Mouse (Mus musculus): ENCODE results near the gene Krt12.

Krt12 gene

GRCm38 (mm10) chr11:99422159-99422558 lies at the start of gene Krt12:
Gene Krt12 (minus strand): TSS chr11:99422259.
- no peak for DNase-seq

- DNase-seq, result peak; percentile 21
Observed at GRCm38 (mm10) chr11:99469228-99469627, 47.2 kb upstream of the Krt12 start.

GRCm38 (mm10) chr11:99468566-99468965 lies 46.5 kb upstream of the Krt12 start:
- peak; percentile 13 for DNase-seq

- DNase-seq, result no peak
Observed at GRCm38 (mm10) chr11:99466316-99466715, 44.3 kb upstream of the Krt12 start.

DNA sequence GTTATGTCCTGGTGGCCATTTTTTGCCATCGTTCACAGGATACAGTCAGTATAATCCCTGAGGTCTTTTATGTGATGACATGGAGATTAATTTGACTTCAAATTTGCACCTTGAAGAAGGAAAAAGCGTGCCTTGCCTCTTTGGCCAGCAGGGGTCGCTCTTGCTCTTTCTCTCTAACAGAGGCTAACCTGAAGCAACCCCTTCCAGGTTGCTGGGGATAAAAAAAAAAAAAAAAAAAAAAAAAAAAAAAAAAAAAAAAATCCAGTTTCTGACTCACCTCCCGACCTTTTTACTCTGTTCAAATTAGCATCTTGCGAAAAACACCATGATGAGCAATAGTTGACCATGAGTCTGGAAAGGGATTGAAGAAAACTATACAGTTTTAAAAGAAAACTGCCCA lies 42.8 kb upstream of the Krt12 start:
- DNase-seq, result peak; percentile 85

DNA sequence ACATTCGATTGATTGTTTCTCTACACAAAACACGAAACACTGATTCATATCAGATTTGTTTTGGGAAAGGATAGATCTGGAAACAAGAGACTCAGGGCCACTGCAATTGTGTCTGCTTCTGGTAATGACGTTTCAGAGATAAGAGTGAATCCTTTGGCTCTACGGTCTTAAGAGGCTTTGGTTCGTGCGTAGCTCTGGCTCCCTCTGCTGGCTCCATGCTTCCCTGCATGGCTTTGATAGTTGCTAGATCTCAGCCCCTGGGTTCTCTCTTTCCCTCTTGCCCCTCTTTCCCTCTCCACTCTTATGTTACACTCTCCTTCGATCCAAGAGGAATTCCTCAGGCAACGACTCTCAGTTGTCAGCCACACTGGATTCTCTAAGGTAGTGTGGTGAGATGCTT lies 41.1 kb upstream of the Krt12 start:
- peak; percentile 65 for DNase-seq

GRCm38 (mm10) chr11:99461736-99462135 lies 39.7 kb upstream of the Krt12 start:
- DNase-seq, result no peak

- no peak for DNase-seq
Observed at GRCm38 (mm10) chr11:99458887-99459286, 36.8 kb upstream of the Krt12 start.

GRCm38 (mm10) chr11:99454759-99455158 lies 32.7 kb upstream of the Krt12 start:
- DNase-seq, result no peak

- DNase-seq, result no peak
Observed at GRCm38 (mm10) chr11:99454044-99454443, 32.0 kb upstream of the Krt12 start.

GRCm38 (mm10) chr11:99448769-99449168 lies 26.7 kb upstream of the Krt12 start:
- DNase-seq, result no peak

DNA sequence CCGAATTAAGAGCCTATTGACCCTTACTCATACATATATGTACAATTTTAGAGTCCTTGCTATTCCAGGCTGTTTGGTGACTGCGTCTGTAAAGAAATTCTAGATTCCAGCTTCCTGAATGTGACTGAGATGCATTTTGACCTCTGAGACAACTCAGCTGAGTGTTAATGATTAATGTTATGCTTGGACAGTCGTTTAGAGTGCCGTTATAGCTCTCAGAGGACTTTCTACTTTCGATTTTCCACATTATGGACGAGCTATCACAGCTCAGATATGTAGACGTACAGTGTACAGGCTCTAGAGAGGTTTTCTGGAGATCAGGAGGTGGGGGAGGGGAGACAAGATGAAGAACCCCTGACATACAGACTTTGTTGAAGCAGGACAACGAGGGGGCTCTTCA lies 19.2 kb upstream of the Krt12 start:
- no peak for DNase-seq

DNA sequence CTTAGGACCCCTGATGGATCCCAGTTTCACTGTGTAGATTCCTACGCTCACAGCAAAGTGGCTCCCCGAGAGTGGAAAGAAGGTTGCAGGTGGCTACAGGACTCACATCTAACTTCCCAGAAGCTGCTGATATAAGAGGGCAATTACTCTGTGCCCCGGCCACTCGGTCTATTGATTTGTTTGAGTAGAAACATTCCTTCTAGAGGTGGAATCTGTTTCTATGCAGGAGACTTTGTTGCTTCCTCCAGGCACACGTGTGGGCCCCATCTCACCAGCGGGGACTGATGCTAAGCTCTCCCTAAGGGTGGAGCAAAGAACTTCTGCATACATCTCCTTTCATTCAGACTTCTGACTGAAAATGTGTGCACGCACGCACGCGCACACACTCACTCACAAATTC lies 17.4 kb upstream of the Krt12 start:
- DNase-seq, result no peak

GRCm38 (mm10) chr11:99437972-99438371 lies 15.9 kb upstream of the Krt12 start, which contains the start of gene Krt20:
Gene Krt20 (minus strand): TSS chr11:99438150.
- no peak for DNase-seq

DNA sequence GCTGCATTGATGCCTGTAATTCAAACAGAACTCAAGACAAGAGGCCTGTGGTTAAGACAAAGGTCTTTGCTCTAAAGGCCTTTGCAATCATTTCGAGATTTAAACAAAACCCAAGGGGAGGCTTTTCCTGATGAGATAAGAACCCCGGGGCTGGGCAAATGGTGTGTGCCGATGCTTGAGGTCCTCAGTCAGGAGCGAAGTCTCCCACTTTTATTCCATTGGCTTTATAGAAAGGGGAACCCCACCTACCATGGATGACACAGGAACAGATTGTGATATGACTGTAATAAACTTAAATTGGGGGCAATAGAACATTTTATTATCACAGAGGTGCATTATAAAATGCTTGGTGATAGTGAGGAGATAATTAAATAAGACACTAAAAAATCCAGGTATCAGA lies 14.6 kb upstream of the Krt12 start:
- DNase-seq, result no peak

- peak; percentile 30 for DNase-seq
Observed at GRCm38 (mm10) chr11:99430670-99431069, 8.6 kb upstream of the Krt12 start.

- DNase-seq, result no peak
Observed at GRCm38 (mm10) chr11:99420586-99420985, 1.5 kb downstream of the Krt12 start.

DNA sequence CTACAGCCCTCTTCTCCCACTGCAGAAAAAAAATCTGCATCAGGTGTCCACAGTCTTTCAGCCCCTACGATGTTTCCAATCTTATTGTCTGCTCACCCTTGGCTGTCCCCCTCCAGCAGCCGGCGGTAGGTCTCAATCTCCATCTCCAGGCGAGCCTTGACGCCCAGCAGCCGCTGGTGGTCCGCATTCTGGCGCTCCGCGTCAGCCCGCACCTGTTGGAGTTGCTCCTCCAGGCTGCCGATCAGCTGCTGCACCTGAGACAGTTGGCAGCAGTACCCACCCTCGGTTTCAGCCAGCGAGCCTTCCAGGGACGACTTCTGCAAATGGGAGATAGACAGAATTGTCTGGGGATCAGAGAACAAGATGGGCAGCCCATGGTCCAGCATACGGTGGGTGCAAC lies 4.2 kb downstream of the Krt12 start:
- no peak for DNase-seq

- no peak for DNase-seq
Observed at GRCm38 (mm10) chr11:99416902-99417301, 5.2 kb downstream of the Krt12 start.

- no peak for DNase-seq
Observed at GRCm38 (mm10) chr11:99414463-99415147, 7.5 kb downstream of the Krt12 start.

DNA sequence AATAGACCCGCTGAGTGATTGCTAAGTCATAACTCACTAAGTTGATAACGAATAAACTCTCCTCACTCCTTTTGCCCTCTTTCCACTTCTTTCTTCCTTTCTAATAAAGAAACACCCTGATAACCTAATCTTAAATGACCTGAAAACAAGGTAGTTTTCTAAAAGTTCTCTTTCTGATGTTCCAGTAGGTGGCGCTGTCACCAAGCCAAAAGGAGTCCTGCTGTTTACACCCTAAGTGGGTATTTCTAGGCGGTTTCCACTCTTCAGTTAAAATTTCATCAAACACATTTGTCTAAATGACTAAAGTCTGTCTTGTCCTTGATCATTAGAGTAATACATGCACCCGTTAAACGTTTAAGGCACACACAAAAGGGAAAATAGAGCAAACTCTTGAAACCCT lies 8.8 kb downstream of the Krt12 start:
- peak; percentile 38 for DNase-seq

- peak; percentile 4 for DNase-seq
Observed at GRCm38 (mm10) chr11:99406186-99406585, 15.9 kb downstream of the Krt12 start.

DNA sequence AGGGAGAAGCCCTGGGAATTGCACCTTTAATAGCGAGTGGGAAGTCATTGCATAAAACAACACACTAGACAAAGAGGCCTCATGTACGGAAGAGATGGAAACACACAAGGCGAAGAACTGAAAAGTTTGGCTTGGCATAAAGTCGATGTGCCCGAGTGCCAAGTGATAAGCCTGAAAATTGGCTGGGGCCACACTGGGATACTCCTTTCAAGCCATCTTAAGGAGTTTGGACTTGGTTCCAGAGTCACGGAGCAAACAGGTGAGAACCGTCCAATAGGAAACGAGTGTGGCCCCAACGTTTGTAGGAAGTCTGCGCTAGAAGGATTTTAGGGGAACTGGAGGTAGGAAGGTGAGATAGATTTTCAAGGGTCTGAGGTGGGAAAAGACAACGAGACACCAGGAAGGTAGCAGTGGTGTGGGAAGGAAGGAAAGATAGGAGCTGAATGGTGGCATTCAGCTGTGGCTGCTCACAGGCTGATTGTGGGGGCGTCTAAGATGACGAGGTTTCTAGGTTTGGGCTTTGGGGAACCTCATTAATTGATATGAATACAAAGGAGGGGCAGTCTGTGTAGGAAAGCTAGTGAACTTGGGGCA lies 22.0 kb downstream of the Krt12 start:
- no peak for DNase-seq

GRCm38 (mm10) chr11:99398832-99399231 lies 23.2 kb downstream of the Krt12 start:
- DNase-seq, result no peak

DNA sequence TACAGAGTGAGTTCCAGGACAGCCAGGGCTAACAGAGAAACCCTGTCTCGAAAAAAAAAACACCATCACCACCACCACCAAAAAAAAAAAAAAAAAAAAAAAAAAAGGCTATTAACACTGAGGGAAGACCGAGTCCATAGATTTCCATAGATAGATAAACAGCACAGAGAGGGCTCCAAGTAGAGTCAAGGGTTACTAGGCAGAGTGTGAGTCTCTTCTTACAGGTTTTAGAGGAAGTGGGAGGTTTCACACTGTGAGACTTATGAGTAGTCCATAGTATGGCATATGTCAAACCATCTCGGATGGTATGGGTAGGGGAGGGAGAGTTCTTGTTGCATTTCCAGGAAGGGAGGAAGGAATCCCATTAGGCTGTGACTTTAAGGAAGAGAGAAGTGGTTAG lies 24.0 kb downstream of the Krt12 start:
- no peak for DNase-seq

Measured in lung, postnatal 10 days (tissue).